Mouse (Mus musculus): ENCODE data around the gene Slc6a6.

Slc6a6 gene

GRCm38 (mm10) chr6:91719865-91720533 lies 36.1 kb downstream of the Slc6a6 start:
- TF ChIP-seq GATA4 (IDR thresholded peaks at IDR 0.05; ENCODE audit: insufficient replicate concordance, low read length): no peak

DNA sequence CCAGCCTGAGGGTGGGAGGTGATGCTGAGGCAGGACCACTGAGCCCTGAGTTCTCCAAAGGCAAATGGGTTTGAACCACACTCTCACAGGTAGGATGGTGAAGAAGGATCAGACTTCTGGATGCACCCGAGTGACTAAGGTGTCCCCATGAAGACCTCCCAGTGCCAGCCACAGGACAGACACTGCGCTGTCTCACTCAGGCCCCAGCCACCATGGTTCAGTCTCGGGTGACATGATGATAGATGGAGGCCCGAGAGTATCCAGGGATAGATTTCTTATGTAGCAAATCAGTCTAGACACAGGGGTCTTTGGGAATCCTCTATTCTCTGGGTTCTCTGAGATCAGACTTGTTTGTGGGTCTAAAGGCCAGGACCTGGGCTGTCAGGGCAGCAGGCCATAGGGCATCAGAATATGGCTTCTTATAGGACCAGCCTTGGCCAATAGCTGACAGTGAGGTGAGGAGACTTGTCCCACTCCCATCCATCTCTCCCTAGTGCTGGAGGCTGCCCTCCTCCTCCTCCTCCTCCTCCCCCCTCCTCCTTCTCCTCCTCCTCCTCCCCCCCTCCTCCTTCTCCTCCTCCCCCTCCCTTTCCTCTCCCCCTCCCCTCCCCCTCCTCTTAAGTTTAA lies 36.8 kb downstream of the Slc6a6 start:
- no peak for TF ChIP-seq GATA4 (IDR thresholded peaks at IDR 0.05; ENCODE audit: insufficient replicate concordance, low read length)

GRCm38 (mm10) chr6:91721215-91721701 lies 37.4 kb downstream of the Slc6a6 start:
- TF ChIP-seq GATA4 (IDR thresholded peaks at IDR 0.05; ENCODE audit: insufficient replicate concordance, low read length): no peak

GRCm38 (mm10) chr6:91727361-91727760 lies 43.5 kb downstream of the Slc6a6 start:
- no peak for TF ChIP-seq GATA4 (IDR thresholded peaks at IDR 0.05; ENCODE audit: insufficient replicate concordance, low read length)

DNA sequence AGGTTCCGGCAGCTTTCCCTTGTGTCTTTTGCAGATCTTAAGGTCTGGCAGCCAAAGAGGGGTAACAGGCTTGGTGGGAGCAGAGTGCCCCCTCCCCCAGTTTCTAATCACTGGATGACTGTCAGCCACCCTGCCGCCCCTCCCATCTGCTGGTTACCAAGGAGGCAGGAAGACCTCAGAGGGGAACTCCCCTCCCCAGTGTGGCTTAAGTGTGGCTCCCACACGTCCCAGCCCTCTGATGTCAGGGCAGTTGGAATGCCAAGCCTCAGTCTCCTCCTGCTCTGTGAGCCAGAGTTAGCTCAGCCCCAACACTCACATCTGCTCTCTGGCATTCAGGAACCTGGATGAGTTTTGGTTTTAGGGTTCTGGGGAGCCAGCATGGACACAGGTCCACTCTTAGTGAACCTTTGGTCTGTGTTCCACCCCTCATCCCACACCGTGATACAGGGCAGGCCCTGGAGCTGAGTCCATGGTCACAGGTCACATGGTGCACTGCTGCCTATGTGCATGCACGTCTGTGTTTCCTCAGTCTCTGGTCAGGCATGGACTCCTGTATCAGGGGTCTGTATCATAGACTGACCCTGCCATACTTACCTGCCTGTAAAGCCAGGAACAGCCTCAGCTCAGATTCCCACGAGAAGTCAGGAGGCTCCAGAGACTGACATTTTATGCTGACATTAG lies 45.2 kb downstream of the Slc6a6 start:
- TF ChIP-seq GATA4 (IDR thresholded peaks at IDR 0.05; ENCODE audit: insufficient replicate concordance, low read length): no peak

DNA sequence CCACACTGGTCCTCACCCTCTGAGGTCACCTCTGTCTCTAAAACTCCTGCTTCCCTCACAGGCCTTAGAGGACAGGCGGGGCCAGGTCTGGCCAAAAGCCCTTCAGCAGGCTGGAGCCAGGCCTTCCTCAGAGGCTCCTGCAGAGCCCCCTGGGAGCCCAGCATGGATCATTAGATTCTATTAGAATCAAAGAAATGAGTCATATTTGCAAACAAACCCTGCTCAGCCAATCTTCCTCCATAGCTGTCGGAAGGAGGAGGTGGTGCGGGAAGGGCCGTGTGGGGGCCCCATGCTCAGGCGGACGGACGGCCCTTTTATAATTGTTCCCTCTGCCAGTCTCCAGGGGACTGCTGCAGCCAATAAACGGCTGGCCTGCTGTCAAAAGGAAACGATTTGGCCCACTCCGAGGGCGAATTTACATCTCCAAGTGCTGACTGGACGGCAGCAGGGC lies 45.8 kb downstream of the Slc6a6 start:
- TF ChIP-seq GATA4 (IDR thresholded peaks at IDR 0.05; ENCODE audit: insufficient replicate concordance, low read length): no peak

DNA sequence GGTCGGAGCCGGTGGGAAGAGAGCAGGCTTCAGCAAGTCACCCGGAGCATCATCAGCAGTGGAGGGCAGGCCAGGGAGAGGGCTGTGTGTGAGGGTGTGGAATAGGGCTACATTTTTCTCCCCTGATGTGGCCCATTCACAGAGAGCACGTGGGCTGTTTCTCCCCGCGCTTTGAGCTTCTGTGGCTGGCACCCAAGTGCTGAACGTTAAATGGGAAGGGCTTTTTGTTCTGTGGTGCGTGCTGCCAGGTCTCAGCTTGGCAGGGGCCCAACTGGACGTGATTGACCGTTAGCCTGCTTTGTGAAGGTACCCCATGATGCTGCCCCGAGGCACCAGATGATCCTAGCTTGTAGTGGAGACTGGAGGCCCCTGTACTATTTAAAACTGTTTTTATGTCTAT lies 48.3 kb downstream of the Slc6a6 start:
- no peak for TF ChIP-seq GATA4 (IDR thresholded peaks at IDR 0.05; ENCODE audit: insufficient replicate concordance, low read length)

DNA sequence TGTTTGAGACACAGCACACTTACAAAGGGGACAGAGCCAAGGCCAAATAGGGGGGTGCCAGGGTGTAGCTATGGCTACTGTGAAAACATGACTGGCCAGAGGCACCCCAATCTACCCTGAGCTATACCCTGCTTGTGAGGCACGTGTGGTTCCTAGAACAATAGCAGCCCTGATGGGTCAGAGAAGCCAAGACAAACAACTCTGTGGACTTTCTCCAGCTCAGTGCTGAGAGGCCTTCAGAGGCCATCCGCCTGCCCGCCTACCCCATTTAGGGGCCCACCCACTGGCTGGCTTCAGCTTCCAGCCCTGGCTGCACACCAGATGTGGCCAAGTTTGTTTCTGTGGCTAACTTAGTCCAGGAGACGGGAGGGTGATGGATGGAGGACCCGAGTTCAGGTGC lies 52.6 kb downstream of the Slc6a6 start:
- no peak for TF ChIP-seq GATA4 (IDR thresholded peaks at IDR 0.05; ENCODE audit: insufficient replicate concordance, low read length)

- TF ChIP-seq GATA4 (IDR thresholded peaks at IDR 0.05; ENCODE audit: insufficient replicate concordance, low read length): no peak
Measured at GRCm38 (mm10) chr6:91737451-91737850, 53.6 kb downstream of the Slc6a6 start.

GRCm38 (mm10) chr6:91738058-91738457 lies 54.2 kb downstream of the Slc6a6 start:
- TF ChIP-seq GATA4 (IDR thresholded peaks at IDR 0.05; ENCODE audit: insufficient replicate concordance, low read length): no peak

DNA sequence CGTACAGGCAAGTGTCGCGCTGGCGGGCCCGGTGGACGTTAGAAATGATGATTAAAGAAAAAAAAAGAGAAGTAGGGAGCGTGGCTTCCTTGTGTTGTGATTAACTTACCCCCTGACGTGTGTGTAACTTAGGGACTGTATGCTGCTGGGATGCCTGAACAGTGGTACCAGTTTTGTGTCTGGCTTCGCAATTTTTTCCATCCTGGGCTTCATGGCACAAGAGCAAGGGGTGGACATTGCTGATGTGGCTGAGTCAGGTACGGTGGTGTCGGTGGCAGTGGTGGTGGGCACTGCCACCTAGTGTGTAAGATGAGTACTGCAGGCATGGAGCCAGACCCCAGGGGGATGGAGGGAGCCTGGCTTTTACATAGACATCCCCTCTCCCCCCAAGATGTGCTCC lies 57.2 kb downstream of the Slc6a6 start:
- no peak for TF ChIP-seq GATA4 (IDR thresholded peaks at IDR 0.05; ENCODE audit: insufficient replicate concordance, low read length)

DNA sequence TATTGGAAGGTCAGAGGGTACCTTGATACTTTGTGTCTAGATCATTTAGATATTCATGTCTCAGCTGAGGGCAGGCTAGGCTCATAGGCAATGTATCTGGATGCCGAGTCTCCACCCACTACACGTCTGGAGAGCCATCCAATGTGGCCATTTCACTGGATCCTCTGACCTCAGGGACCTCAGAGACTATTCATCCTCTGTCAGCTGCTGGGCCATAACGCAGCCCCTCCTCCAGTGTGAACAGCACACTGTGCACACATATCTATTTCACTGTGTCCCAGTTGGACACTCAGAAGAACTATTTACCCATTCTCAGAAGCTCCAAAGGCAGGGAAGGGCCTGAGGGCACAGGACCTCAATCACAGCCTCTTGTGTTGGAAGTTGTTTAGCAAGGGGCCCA lies 58.6 kb downstream of the Slc6a6 start:
- no peak for TF ChIP-seq GATA4 (IDR thresholded peaks at IDR 0.05; ENCODE audit: insufficient replicate concordance, low read length)

- TF ChIP-seq GATA4 (IDR thresholded peaks at IDR 0.05; ENCODE audit: insufficient replicate concordance, low read length): no peak
Measured at GRCm38 (mm10) chr6:91742995-91743394, 59.1 kb downstream of the Slc6a6 start.

- no peak for TF ChIP-seq GATA4 (IDR thresholded peaks at IDR 0.05; ENCODE audit: insufficient replicate concordance, low read length)
Measured at GRCm38 (mm10) chr6:91743886-91744285, 60.0 kb downstream of the Slc6a6 start.

- TF ChIP-seq GATA4 (IDR thresholded peaks at IDR 0.05; ENCODE audit: insufficient replicate concordance, low read length): no peak
Measured at GRCm38 (mm10) chr6:91745246-91745645, 61.4 kb downstream of the Slc6a6 start.

DNA sequence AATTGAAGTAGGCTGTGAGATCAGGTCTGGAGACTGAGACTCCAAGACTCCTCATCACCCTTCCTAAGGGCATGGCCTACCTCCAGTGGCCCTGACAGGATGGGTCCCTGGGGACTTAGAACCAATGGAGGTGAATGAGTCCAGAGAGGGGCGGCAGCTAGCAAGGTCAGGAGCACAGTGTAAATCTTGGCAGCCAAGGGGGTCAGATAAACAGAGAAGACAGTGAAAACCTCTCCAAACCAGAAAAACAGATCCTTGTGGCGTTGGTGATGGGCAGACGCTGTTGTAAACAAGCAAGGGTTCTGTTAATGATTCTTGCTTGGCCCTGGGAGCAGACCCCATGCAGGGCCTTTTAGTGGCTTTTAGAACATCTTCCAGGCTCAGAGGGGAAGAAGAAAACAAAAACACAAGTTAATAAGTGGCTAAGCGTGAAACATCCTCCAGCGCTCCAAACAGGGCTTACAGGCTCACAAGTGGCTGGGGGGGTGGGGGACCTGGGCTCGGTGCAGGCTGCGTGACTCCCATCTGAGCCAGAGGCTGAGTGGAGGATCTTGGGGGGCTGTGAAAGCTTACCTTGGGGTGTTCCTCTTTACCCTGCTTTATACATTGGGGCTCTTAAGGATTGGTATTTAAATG lies 62.2 kb downstream of the Slc6a6 start:
- TF ChIP-seq GATA4 (IDR thresholded peaks at IDR 0.05; ENCODE audit: insufficient replicate concordance, low read length): no peak

All from liver, adult (tissue).